Mouse (Mus musculus) stomach, embryonic 16.5 days (tissue): ENCODE measurements around the gene Tub. TPM values are rescaled to one million over a fixed set of nuclear protein-coding genes. Genes with fewer than 3 reads are reported as not detected.

Experiments
- ATAC-seq: fragments of 200-750 bp; cut with Nextera tagmentation; 2 replicates; pipeline ENCODE4 v1.8.0; 2017; ENCODE audit warnings: moderate number of reproducible peaks, moderate TSS enrichment; ENCODE audit not compliant: insufficient read depth, low FRiP score
- H3K27ac ChIP-seq: fragments of 300-500 bp; sonication (generic); 2 replicates; pipeline ENCODE4 v1.5.1; 2014; ENCODE audit warnings: low read length
- H3K27me3 ChIP-seq: fragments of 300-500 bp; sonication (generic); 2 replicates; pipeline ENCODE4 v1.6.1; 2014; ENCODE audit warnings: low read length, control low read depth, mixed read lengths; ENCODE audit not compliant: control insufficient read depth, insufficient read depth
- H3K36me3 ChIP-seq: fragments of 300-500 bp; sonication (generic); 2 replicates; pipeline ENCODE4 v1.6.1; 2014; ENCODE audit warnings: low read length; ENCODE audit not compliant: control insufficient read depth, insufficient read depth
- H3K4me1 ChIP-seq: fragments of 300-500 bp; sonication (generic); 2 replicates; pipeline ENCODE4 v1.6.1; 2014; ENCODE audit warnings: low read length, control low read depth, mixed read lengths; ENCODE audit not compliant: control insufficient read depth, insufficient read depth
- H3K4me2 ChIP-seq: fragments of 300-500 bp; sonication (generic); 2 replicates; pipeline ENCODE4 v1.6.1; 2014; ENCODE audit warnings: low read depth, low read length, mixed read lengths
- H3K4me3 ChIP-seq: fragments of 300-500 bp; sonication (generic); replicated peaks from 2 replicates; pipeline ENCODE4 v1.5.1; 2014; ENCODE audit warnings: mild to moderate bottlenecking, low read length
- H3K9ac ChIP-seq: fragments of 300-500 bp; sonication (generic); 2 replicates; pipeline ENCODE4 v1.6.1; 2014; ENCODE audit warnings: low read length
- H3K9me3 ChIP-seq: fragments of 300-500 bp; sonication (generic); replicated peaks from 2 replicates; pipeline ENCODE4 v1.6.1; 2016; ENCODE audit warnings: low read length, control low read depth; ENCODE audit not compliant: control insufficient read depth
- WGBS: fragments of 180-500 bp; shearing (Covaris S2); extraction: QIAGEN DNeasy Blood & Tissue Kit; methylation state at CpG from one replicate; pipeline ENCODE4 v1.1.7; 2014; 5-methylcytosine and 5-hydroxymethylcytosine counted together
- polyA plus RNA-seq: library from polyadenylated mRNA; unstranded; fragments of >200 nt; fragmentation: Nextera tagmentation; extraction: Ambion mirVana; gene quantifications from 2 replicates; pipeline ENCODE4 v1.2.1, GENCODE M21; 2015

Gene Tub
- polyA plus RNA-seq, 1 experiment from 2014 or later, result 2.6 TPM

- Histone ChIP-seq H3K27ac (no peak overlapping the region), H3K4me3 (no peak overlapping the region), H3K4me1 (peaks cover 8% of the 10 kb centered on the region), H3K36me3 (peaks cover 31% of the 10 kb centered on the region), H3K9ac (no peak overlapping the region), H3K27me3 (no peaks in the 10 kb centered on the region), H3K9me3 (no peaks in the 10 kb centered on the region), H3K4me2 (no peak overlapping the region)
- WGBS, result 91% methylated on average over 4 of the region's 4 CpGs
- no peak for ATAC-seq
These were observed 13.5 kb upstream of the Tub start for GRCm38 (mm10) chr7:108936591-108936990.

- Histone ChIP-seq H3K4me3 (no peak overlapping the region), H3K27ac (no peak overlapping the region), H3K4me2 (no peak overlapping the region), H3K4me1 (no peaks in the 10 kb centered on the region), H3K36me3 (peaks cover 37% of the 10 kb centered on the region), H3K9me3 (no peaks in the 10 kb centered on the region), H3K27me3 (no peaks in the 10 kb centered on the region), H3K9ac (no peak overlapping the region)
- 83% methylated on average over 9 of the region's 9 CpGs for WGBS
- no peak for ATAC-seq
These were observed 8.7 kb upstream of the Tub start for GRCm38 (mm10) chr7:108941466-108941865.

- no peak for ATAC-seq
- Histone ChIP-seq H3K4me3 (no peak overlapping the region), H3K27ac (no peak overlapping the region), H3K9me3 (no peaks in the 10 kb centered on the region), H3K36me3 (peaks cover 28% of the 10 kb centered on the region), H3K9ac (no peak overlapping the region), H3K4me1 (no peaks in the 10 kb centered on the region), H3K4me2 (no peak overlapping the region), H3K27me3 (peaks cover under 1% of the 10 kb centered on the region; the same call in 1 of the 2 replicates)
- 10% methylated on average over 2 of the region's 2 CpGs for WGBS
These were observed 6.1 kb upstream of the Tub start for GRCm38 (mm10) chr7:108944002-108944401.

GRCm38 (mm10) chr7:108948611-108949010, 1.5 kb upstream of the Tub start:
- no peak for ATAC-seq
- Histone ChIP-seq H3K4me1 (peaks cover 12% of the 10 kb centered on the region), H3K9ac (no peak overlapping the region), H3K27me3 (peaks cover 39% of the 10 kb centered on the region), H3K27ac (no peak overlapping the region), H3K4me2 (no peak overlapping the region), H3K9me3 (no peaks in the 10 kb centered on the region), H3K36me3 (no peaks in the 10 kb centered on the region), H3K4me3 (no peak overlapping the region)

- H3K9me3 ChIP-seq, result no peaks in the 10 kb centered on the region
- H3K27me3 ChIP-seq, result peaks cover 39% of the 10 kb centered on the region
- no peaks in the 10 kb centered on the region for H3K36me3 ChIP-seq
- H3K4me2 ChIP-seq, result no peak overlapping the region
- no peak for ATAC-seq
- WGBS, result 50% methylated on average over 2 of the region's 2 CpGs
- no peak overlapping the region for H3K27ac ChIP-seq
- no peak overlapping the region for H3K4me3 ChIP-seq
- H3K4me1 ChIP-seq, result peaks cover 12% of the 10 kb centered on the region
- H3K9ac ChIP-seq, result no peak overlapping the region
These were observed 837 bp upstream of the Tub start for GRCm38 (mm10) chr7:108949301-108949700.

- no peaks in the 10 kb centered on the region for H3K36me3 ChIP-seq
- peaks cover 39% of the 10 kb centered on the region for H3K27me3 ChIP-seq
- ATAC-seq, result no peak; the same call in 1 of the 2 replicates
- H3K4me1 ChIP-seq, result peaks cover 12% of the 10 kb centered on the region
- 1% methylated on average over 52 of the region's 52 CpGs for WGBS
- no peaks in the 10 kb centered on the region for H3K9me3 ChIP-seq
- peak overlapping the region; percentile 73 for H3K4me2 ChIP-seq
- no peak overlapping the region for H3K27ac ChIP-seq
- peak overlapping the region; percentile 34 for H3K9ac ChIP-seq
- H3K4me3 ChIP-seq, result peak overlapping the region; percentile 45
These were observed 709 bp downstream of the Tub start for GRCm38 (mm10) chr7:108950762-108951331.

- H3K27ac ChIP-seq, result no peak overlapping the region
- 71% methylated on average over 6 of the region's 6 CpGs for WGBS
- no peaks in the 10 kb centered on the region for H3K9me3 ChIP-seq
- H3K27me3 ChIP-seq, result peaks cover 39% of the 10 kb centered on the region
- no peaks in the 10 kb centered on the region for H3K36me3 ChIP-seq
- H3K4me3 ChIP-seq, result no peak overlapping the region
- no peak overlapping the region for H3K4me2 ChIP-seq
- H3K4me1 ChIP-seq, result peaks cover 12% of the 10 kb centered on the region
- no peak overlapping the region for H3K9ac ChIP-seq
- ATAC-seq, result no peak
These were observed 2.7 kb downstream of the Tub start for GRCm38 (mm10) chr7:108952801-108953200.

- Histone ChIP-seq H3K9ac (no peak overlapping the region), H3K4me3 (no peak overlapping the region), H3K27me3 (peaks cover 36% of the 10 kb centered on the region), H3K4me1 (peaks cover 12% of the 10 kb centered on the region), H3K9me3 (no peaks in the 10 kb centered on the region), H3K36me3 (no peaks in the 10 kb centered on the region), H3K27ac (no peak overlapping the region), H3K4me2 (no peak overlapping the region)
- WGBS, result 48% methylated on average over 4 of the region's 4 CpGs
- no peak for ATAC-seq
These were observed 4.0 kb downstream of the Tub start for GRCm38 (mm10) chr7:108954185-108954584.

GRCm38 (mm10) chr7:108957734-108958133, 7.6 kb downstream of the Tub start:
- H3K9me3 ChIP-seq, result no peaks in the 10 kb centered on the region
- H3K27me3 ChIP-seq, result peaks cover 4% of the 10 kb centered on the region; the same call in 1 of the 2 replicates
- no peaks in the 10 kb centered on the region for H3K4me1 ChIP-seq
- H3K27ac ChIP-seq, result no peak overlapping the region
- WGBS, result 62% methylated on average over 2 of the region's 2 CpGs
- H3K9ac ChIP-seq, result no peak overlapping the region
- no peak overlapping the region for H3K4me2 ChIP-seq
- no peak for ATAC-seq
- no peaks in the 10 kb centered on the region for H3K36me3 ChIP-seq
- no peak overlapping the region for H3K4me3 ChIP-seq
